Mouse (Mus musculus): ENCODE results near the gene Zfp592.

Gene Zfp592

DNA sequence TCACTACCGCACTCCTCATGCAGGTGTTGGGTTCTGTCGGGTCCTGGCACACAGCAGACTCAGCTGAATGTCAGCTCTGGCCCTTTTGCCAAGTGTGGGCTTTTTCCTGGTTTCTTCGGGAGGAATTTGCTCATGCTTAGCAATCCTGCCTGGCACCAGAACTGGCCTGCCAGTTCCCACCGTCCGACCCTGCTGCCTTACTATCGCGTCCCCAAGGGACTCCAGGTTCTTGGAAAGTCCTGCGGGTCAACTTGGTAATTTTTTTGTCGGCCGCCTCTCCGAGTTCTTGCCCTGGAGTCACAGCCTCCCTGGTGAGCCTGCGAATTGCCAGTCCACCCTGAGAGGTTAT lies 876 bp upstream of the Zfp592 start:
- intact Hi-C loops (cut with DNase I): loop anchor here (5.0 kb wide), 1 partner anchor 45 kb away; the partner anchor contains the start of gene Sec11a

DNA sequence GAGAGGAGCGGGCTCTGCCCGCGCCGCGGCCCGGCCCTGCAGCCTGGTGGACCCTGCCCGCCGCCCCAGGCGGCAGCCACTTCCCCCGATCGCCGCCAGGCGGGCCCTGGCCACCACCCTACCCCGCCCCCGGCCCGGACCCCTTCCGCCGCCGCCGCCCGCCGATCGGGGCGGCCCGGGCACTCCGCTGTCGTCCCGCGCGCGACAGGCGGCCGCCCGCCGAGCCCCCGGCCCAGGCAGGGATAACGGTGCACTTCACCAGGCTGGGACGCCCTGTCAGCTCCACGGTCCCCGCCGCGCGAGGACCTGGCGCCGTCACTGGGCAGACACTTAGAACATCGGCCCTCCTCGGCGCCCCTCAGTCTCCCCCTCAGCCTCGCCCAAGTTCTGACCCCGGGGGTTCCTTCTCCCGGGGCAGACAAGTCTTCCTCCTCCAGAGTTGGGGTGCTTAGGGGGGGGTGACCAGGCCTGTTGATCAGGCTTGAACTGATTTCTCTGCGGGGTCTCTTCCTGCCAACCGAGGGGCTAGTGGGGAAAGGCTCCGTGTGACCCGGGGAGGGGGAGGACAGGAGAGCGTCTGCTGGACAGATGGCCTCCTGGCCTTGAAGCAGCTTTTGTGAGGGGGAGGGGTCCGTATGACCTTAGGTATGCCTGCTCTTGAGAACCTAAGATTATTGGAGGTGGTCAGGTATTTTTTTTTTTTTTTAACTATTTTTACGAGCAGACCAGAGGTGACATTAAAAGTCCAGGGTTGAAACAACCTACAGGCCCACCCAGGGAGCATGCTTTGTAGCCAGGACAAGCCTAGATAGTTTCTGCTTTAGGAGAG lies 567 bp downstream of the Zfp592 start:
- intact Hi-C loops (cut with DNase I): loop anchor here (5.0 kb wide), 1 partner anchor 47 kb away; the partner anchor contains the start of gene Sec11a

DNA sequence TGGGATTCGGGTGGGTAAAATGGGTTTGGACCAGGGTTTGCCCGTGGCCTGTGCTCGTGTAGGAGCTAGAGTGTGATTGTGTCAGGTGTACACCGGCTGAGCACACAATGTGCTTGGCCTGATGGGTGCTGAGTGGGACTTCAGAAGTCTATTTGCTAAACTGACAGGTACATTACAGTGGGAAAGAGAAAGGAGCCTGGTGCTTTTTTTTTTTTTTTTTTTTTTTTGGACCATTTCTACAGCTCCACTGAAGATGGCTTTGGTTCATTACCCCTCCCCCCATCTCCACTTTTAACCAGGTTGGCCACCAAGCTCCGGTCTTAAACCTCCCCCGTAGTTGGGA lies 1.2 kb downstream of the Zfp592 start:
- intact Hi-C loops (cut with DNase I): loop anchor here (5.0 kb wide), 1 partner anchor 47 kb away; the partner anchor contains the start of gene Sec11a

DNA sequence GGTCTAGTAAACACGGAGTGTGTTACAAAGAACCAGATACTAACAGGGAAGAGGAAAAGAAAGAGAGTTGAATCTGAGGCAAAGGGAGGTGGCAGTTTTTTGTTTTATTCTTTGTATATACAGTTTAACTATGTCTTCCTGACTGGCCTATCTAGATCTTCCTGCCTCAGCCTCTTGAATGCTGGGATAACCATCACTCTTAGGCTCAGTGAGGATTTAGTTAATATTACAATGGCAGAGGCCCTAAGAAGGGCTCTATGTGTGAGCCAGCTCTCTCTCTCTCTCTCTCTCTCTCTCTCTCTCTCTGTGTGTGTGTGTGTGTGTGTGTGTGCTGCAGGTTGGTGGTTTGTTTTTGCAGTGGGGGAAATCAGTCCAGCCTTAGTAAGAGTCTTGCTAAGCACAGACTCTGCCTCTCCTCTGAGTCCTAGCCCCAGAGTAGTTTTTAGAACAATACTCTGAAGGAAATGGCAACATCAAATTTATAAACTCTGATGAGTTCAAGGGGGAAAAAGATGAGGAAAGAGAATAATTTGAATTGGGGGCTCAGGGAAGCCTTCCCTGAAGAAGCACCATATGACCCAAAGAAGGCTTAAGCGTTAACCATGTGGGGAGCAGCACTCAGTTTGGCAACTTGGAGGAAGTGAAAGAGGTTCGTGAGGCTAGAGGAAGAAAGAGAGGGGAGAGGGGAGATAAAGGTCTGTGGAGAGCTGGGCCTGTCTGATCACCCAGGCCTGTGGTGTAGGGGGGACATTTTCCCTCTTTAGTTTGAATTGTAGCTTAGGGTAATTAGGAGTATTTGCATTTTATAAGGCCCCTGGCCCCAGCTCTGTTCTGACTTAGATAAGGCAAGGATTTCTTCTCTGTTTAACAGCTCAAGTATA lies 2.0 kb downstream of the Zfp592 start:
- intact Hi-C loops (cut with DNase I): no loop called here

DNA sequence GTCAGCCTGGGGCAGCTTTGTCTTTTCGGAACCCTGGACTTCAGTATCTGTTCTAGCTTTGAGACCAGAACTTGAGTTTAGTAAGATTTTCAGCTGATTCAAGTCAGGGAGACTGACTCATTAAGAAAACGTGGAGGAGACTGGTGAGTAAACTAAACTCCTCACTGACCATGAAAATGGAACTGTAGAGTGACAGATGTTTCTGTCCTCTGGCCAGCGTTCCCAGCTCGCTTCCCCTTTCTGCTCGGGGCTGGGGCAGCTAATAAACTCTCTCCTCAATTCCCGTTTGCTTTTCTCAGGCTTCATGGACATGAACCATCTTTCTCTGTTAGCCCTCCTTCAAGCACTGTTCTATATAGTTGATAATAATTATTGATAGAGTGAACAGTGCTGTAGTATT lies 4.3 kb downstream of the Zfp592 start:
- intact Hi-C loops (cut with DNase I): no loop called here

DNA sequence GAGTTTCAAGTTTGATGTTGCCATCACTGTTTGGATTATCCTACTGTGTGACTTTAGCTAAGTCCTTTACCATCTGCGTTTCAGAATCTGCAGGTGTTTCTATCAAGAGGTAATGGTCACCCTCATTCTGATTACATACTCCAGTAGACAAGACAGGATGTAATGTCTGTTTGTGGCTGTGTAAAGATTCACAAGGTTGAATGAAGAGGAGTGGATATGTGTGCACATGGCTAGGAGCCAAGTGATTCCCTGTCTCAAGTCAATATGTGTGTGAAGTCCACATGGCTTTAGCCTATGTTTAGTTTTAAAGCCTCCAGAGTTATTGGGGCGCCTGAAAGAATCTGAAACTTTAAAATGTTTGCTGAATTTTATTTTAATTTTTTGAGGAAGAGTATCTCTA lies 6.1 kb downstream of the Zfp592 start:
- intact Hi-C loops (cut with DNase I): no loop called here

DNA sequence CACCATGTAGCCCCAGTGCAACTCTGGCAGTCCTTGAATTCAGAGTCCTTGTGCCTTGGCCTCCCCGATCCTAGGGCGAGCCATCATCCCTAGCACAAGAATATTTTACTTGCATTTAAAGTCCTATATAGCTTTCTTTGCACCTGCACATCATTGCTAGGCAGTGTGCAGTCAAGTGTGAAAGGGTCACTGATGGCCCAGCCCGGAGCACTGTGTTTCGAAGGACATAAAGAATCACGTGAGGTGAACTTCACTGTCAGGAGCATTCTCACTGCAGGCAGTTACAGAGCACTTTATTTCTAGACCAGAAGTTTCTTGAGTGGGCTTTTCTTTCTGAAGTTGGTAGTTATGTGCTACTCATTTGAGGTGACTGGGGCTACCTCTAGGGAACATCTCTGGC lies 8.4 kb downstream of the Zfp592 start:
- intact Hi-C loops (cut with DNase I): no loop called here

DNA sequence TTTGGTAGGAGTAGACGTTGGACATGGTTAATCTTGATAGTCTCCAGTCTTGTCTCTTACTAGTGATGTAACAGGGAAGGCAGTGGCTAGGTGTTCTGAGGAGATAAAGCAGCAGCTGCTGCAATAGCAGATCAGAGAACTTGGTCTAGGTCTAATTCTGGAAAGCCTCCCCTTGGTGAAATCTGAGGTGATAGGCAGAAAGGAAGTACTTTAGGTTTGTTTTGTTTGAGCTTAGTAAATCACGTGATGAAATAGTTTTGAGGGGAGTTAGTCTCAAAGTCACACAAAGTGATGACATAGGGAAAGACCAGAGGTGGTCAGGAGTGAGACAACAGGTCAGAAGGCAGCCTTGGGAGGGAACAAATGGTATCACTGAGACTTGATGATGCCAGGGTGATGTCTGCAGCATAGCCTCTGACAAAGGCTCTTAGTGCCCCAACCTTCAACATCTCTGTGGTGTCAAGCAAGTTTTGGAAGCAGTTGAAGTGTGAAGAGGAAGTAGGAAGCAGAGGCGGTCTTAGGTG lies 11.1 kb downstream of the Zfp592 start:
- intact Hi-C loops (cut with DNase I): no loop called here

DNA sequence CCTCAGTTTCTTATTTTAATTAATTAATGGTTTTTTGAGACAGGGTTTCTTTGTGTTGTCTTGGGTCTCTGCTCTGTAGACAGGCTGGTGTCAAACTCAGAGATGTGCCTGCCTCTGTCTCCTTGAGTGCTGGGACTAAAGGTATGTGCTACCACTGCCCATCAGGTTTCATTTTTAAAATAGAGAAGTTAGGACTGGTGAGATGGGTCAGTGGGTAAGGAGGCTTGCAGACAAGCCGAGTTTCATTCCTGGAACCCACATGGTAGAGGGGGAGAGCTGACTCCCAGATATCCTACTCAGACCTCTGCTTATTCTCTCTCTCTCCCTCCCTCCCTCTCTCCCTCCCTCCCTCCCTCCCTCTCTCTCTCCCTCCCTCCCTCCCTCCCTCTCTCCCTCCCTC lies 12.5 kb downstream of the Zfp592 start:
- intact Hi-C loops (cut with DNase I): no loop called here

DNA sequence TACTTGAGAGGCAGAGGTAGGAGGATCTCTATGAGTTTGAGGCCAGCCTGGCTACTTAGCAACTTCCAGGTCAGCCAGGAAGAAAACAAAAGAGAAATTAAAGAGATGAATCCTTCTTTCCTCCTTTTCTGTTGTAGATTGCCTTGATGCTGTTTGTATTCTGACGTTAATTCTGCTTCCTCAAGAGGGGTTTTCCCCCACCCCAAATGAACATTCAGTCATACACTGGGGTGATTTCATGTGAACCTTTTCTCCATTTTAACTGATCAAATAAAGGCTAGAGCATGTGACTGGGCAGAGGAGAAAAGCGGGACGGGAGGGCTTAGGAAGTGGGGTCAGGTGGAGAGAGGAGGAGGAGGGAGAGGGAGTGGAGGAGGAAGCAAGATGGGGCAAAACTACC lies 14.8 kb downstream of the Zfp592 start:
- intact Hi-C loops (cut with DNase I): no loop called here

DNA sequence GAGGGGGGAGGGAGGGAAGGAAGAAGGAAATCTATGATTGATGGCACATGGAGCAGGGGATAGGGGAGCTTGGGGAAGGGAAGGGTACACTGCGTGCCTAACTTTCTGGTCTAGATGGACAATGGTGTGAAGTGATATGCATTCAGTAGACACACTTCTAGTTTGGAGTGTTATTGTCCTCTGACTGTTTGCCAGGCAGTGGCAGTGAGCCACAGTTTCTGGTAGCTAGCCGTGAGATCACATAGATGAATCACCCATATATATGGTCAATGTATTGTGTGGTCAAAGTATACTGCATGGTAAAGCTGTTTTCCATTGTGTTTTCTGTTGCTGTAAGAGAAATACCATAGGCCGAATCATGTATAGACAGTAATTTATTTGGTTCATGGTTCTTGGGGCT lies 18.1 kb downstream of the Zfp592 start:
- intact Hi-C loops (cut with DNase I): no loop called here

DNA sequence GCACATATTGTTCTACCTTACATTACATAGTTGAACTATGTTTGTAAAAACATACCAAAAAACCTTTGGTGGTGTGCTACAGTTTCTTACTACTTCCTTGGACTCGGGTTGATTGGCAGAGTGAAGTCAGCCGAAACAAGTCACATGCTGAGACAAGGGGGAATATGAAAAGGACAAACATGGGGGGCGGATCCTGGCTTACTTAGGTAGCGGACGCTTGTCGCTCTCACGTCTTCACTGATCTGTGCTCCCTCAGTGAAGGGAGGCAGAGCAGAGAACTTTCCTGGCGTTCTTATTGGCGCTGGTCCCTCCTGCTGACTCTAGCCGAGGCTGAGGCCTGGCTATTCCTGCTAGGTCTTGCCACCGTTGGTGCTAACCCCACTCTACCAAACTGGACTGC lies 26.8 kb downstream of the Zfp592 start:
- intact Hi-C loops (cut with DNase I): no loop called here

DNA sequence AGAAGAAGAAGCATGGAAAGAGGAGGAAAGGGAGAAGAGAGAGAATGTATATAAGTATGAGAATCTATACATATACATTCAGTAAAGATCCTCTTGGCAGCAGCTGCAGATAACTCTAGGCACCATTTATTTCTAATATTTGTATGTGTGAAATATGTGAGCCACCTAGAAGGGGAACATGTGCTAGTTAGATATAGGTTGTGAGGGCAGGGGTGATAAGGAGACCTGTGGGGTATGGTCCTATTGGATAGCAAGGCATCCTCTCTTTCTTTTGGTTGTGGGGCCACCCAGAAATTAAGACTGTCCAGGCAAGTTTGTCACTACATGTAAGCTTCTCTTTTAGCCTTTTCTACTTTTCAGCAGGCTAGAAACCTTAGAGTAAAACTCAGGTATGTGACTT lies 29.2 kb downstream of the Zfp592 start:
- intact Hi-C loops (cut with DNase I): no loop called here

DNA sequence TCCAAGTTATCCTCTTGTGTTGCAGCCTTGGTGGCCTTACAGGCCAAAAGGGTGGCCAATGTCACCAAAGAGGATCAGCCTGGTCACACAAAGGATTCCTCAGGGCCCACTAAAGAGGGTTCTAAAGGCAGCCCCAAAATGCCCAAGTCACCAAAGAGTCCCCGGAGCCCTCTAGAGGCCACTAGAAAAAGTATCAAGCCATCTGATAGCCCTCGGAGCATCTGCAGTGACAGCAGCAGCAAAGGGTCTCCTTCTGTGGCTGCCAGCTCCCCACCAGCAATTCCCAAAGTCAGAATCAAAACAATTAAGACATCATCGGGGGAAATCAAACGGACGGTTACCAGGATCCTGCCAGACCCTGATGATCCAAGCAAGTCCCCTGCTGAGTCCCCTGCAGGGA lies 30.6 kb downstream of the Zfp592 start:
- intact Hi-C loops (cut with DNase I): no loop called here

DNA sequence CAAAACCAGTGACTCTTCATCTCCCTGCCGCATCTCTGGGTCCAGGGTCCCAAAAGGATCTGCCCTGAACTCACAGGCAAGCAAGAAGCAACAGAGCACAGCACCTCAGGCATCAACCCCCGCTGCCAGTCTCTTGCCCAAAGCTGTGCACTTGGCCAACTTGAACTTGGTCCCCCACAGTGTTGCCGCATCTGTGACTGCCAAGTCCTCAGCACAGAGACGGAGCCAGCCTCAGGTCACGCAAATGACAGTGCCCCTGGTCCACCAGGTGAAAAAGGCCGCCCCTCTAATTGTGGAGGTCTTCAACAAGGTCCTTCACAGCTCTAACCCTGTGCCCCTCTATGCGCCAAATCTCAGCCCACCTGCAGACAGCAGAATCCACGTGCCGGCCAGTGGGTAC lies 31.2 kb downstream of the Zfp592 start:
- intact Hi-C loops (cut with DNase I): no loop called here

DNA sequence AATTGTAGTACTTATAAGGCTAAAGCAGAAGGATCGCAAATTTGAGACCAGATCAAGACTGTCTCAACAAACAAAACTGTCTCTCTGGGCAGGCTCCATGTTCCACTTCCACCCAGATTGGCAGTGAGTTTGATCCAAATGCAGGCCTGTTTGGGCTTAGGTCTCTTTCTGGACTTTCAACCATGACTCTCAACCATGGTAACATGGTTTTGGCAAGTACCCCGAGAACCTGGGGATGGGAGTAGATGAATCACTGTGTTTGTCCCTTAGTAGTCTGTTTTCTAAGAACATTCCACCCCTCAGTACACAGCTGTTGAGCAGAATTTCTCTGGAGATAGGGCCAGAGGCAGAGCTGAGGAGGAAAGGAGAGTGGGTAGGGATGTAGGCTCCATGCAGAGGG lies 32.3 kb downstream of the Zfp592 start:
- intact Hi-C loops (cut with DNase I): no loop called here

DNA sequence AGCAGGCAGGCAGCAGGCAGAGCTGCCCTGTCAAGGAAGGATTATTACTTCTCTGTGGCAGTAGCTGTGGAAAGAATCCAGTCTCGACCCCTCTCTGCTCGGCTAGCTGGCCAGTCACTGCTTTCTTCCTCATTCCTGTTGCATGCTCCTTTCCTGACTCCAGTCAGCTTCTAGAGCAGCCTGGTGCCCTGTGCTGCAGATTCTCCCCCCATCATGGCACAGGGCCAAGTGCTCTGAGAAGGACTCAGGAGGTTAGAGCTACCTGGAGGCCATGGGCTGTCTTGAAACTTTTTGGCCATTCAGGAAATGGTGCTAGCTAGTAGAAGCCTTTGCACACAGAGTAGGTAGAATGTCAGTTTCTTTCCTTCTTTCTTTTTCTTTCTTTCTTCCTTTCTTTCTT lies 46.2 kb downstream of the Zfp592 start:
- intact Hi-C loops (cut with DNase I): no loop called here

DNA sequence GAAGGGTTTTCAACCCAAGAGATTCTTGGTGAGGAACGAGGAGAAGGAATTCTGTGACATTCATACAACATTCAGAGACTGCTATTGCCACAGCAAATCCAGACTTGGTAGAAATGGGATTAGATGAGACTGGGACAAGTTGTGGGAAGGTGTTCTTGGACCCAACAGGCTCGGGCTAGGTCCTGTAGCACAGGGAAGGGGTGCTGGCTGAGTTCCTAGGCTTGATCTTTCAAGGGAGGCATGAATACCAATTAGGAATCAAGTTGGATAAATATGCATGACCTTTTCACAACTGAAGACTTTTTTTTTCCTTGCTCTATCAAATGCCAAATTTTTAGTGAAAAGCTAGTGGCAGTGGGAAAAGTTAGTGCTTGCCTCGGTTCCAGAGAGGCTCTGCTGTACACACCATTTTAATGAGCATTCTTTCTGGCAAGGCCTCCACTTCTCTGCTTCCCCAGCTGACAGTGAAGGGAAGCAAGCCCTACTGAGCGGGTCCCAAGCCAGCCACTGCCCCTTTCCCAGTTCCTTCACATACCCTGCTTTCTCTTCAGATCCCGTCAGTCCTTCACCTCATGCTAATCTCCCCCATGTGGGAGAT lies 49.6 kb downstream of the Zfp592 start:
- intact Hi-C loops (cut with DNase I): no loop called here

DNA sequence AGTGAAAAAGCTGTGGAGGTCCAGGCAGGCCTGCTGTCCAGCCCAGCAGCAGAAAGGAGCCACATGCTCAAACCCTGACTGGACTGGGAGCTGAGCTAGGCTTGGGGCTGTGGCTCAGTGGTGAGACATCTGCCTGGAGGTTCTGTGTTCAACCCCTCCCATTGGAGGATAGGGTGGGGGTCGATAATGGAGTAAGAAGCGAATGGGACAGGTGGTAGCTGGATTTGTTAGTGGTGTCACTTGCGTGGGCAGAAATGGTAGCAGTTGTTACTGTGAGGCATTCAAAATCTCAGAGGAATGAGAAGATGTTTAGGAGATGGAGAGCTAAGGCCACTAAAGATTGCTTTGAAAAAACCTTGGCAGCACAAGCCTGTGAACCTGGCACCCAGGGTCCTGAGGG lies 54.4 kb downstream of the Zfp592 start:
- intact Hi-C loops (cut with DNase I): no loop called here

DNA sequence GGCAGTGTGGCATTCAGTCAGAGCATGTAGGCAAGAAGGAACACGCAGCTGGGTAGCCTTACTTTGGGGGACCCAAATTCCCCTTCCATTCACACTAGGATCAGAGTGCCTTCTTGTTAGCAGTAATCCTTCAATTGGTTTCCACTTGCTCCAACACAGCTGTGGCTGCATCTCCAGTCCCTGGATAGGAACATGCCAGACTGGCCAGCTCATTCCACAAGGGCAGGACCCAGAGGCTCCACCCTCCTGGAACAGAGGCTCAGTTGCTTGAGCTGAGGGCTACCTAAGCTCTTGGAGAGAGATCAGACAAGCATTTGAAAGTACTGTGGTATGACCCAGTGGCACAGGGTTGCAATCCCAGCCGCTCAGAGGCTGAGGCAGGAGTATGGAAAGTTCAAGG lies 55.0 kb downstream of the Zfp592 start:
- intact Hi-C loops (cut with DNase I): no loop called here

DNA sequence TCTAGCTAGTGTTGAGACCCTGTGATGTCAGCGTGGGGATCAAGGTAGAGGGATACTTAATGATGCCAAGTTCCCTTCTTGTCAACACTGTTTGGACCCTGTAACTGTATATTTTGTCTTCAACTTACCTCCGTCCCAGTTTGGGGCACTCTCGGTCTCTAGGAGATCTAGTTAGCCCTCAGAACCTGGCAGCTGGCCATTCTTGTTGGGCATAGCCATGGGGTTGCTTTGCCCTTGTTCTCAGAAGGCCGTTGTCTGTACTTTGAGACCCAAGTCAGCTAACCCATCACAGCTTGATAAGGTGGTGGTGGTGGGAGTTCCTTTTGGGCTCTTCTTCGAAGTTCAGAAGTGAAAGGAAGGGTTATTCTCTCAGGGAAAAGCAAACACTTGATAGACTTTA lies 56.5 kb downstream of the Zfp592 start:
- intact Hi-C loops (cut with DNase I): no loop called here

All from adrenal gland (tissue).